11 mouse cellular contexts compared by ENCODE assay signal in genomic region chr5:96176879-96177358, GRCm38 (mm10). TPM values are rescaled to one million over a fixed set of nuclear protein-coding genes. Genes with fewer than 3 reads are reported as not detected.
DNase-seq lines count a peak whose midpoint lies in the region; ATAC-seq and TF ChIP-seq lines count a peak whose summit lies in the region.
"Had no signal": no experiment of that assay in that cellular context is flagged by ENCODE, and none has a peak within 500 bp of the region (broad histone marks: within the 10 kb centered on the region; RNA-seq: fewer than 3 reads in every experiment).

No protein-coding gene starts in this region.

- no peaks in the 10 kb centered on the region for H3K27me3 ChIP-seq in liver, adult 2 months (ENCODE audit: control insufficient read depth, insufficient read depth, low read length)
- no peaks in the 10 kb centered on the region for H3K27me3 ChIP-seq in liver, embryonic 11.5 days (replicated peaks; ENCODE audit: control insufficient read depth, insufficient read depth, low read length)
- no peaks in the 10 kb centered on the region; the same call in 1 of the 2 replicates for H3K27me3 ChIP-seq in G1E (ENCODE audit: insufficient read depth, low read length)
- H3K27me3 ChIP-seq in forebrain, embryonic 12.5 days = no peaks in the 10 kb centered on the region

- no peak overlapping the region for H3K4me3 ChIP-seq in liver, adult 2 months (ENCODE audit: insufficient read depth, low read depth, low read length)
- H3K4me3 ChIP-seq in liver, embryonic 11.5 days (ENCODE audit: low read depth, low read length) = no peak overlapping the region
- no peak overlapping the region for H3K4me3 ChIP-seq in G1E (ENCODE audit: low read depth, low read length)
- no peak overlapping the region for H3K4me3 ChIP-seq in cortical plate, adult 2 months (ENCODE audit: insufficient read depth, low read length)
- H3K4me3 ChIP-seq in forebrain, embryonic 12.5 days (replicated peaks) = no peak overlapping the region

- no peak for TF ChIP-seq POLR2A in liver, adult 2 months (IDR thresholded peaks at IDR 0.05; ENCODE audit: extremely low read depth, insufficient read depth, low read length)
- TF ChIP-seq POLR2A in cortical plate, adult 2 months (IDR thresholded peaks at IDR 0.05; ENCODE audit: extremely low read depth, insufficient read depth, low read length) = no peak

- no peak overlapping the region for H3K27ac ChIP-seq in liver, adult 2 months (replicated peaks; ENCODE audit: insufficient read depth, low read depth, low read length)
- no peak overlapping the region for H3K27ac ChIP-seq in liver, embryonic 11.5 days (ENCODE audit: low read depth, low read length)
- H3K27ac ChIP-seq in cortical plate, adult 2 months (ENCODE audit: insufficient read depth, low read length) = peak overlapping the region; percentile 37; the same call in 1 of the 2 replicates
- H3K27ac ChIP-seq in forebrain, embryonic 12.5 days = no peak overlapping the region

- H3K9me3 ChIP-seq in liver, embryonic 11.5 days (ENCODE audit: control insufficient read depth, low read length) = no peaks in the 10 kb centered on the region
- no peaks in the 10 kb centered on the region for H3K9me3 ChIP-seq in G1E (replicated peaks)
- H3K9me3 ChIP-seq in forebrain, embryonic 12.5 days = no peaks in the 10 kb centered on the region

- H3K9ac ChIP-seq in liver, adult 2 months (ENCODE audit: low read depth, low read length) = no peak overlapping the region
- H3K9ac ChIP-seq in liver, embryonic 11.5 days (ENCODE audit: low read depth, low read length) = no peak overlapping the region
- no peak overlapping the region for H3K9ac ChIP-seq in forebrain, embryonic 12.5 days

- TF ChIP-seq CTCF in liver, adult 2 months (IDR thresholded peaks at IDR 0.05; ENCODE audit: low read depth, low read length) = no peak
- TF ChIP-seq CTCF in G1E (IDR thresholded peaks at IDR 0.05; ENCODE audit: low read depth, low read length) = no peak
- TF ChIP-seq CTCF in cortical plate, adult 2 months (IDR thresholded peaks at IDR 0.05; ENCODE audit: extremely low read depth, insufficient read depth, low read length) = no peak

- H3K36me3 ChIP-seq in liver, adult 2 months (ENCODE audit: control insufficient read depth, insufficient read depth, low read length) = no peaks in the 10 kb centered on the region
- no peaks in the 10 kb centered on the region for H3K36me3 ChIP-seq in liver, embryonic 11.5 days (ENCODE audit: control insufficient read depth, insufficient read depth, low read length)
- H3K36me3 ChIP-seq in G1E (replicated peaks) = no peaks in the 10 kb centered on the region
- no peaks in the 10 kb centered on the region for H3K36me3 ChIP-seq in forebrain, embryonic 12.5 days (replicated peaks)

- DNase-seq in liver, adult 2 months (ENCODE audit: extremely low read depth, low read depth, low spot score) = peak; percentile 20
- no peak for DNase-seq in liver, embryonic 11.5 days (ENCODE audit: low spot score)
- peak; percentile 27 for DNase-seq in G1E (ENCODE audit: low spot score)
- no peak for DNase-seq in retina, postnatal 1 day
- no peak for DNase-seq in spleen, postnatal 36 days (ENCODE audit: low spot score in 2 of 2)
- DNase-seq: cerebellum, adult 2 months; right cerebral cortex, postnatal 14 days had no signal

- H3K4me1 ChIP-seq in liver, adult 2 months (ENCODE audit: control insufficient read depth, insufficient read depth, low read length) = no peaks in the 10 kb centered on the region
- no peaks in the 10 kb centered on the region for H3K4me1 ChIP-seq in liver, embryonic 11.5 days (replicated peaks; ENCODE audit: control insufficient read depth, insufficient read depth, low read length)
- peaks cover 18% of the 10 kb centered on the region for H3K4me1 ChIP-seq in G1E (ENCODE audit: insufficient read depth, low read depth, low read length)
- H3K4me1 ChIP-seq in cortical plate, adult 2 months (ENCODE audit: control insufficient read depth, insufficient read depth, low read length) = no peaks in the 10 kb centered on the region
- H3K4me1 ChIP-seq in forebrain, embryonic 12.5 days = no peaks in the 10 kb centered on the region

- H3K4me2 ChIP-seq in liver, embryonic 11.5 days = no peak overlapping the region
- H3K4me2 ChIP-seq in forebrain, embryonic 12.5 days = no peak overlapping the region

- H3K79me2 ChIP-seq in liver, adult 2 months (ENCODE audit: control insufficient read depth, insufficient read depth, low read length) = no peaks in the 10 kb centered on the region

- ATAC-seq in liver, embryonic 11.5 days (replicated peaks; ENCODE audit: low FRiP score) = no peak
- peak; percentile 70 for ATAC-seq in G1E (ENCODE audit: extremely low read depth, insufficient number of reproducible peaks, low FRiP score, poor library complexity, severe bottlenecking)
- ATAC-seq in megakaryocyte progenitor cell, adult 5-6 weeks (replicated peaks; ENCODE audit: poor library complexity) = peak; percentile 100
- ATAC-seq in forebrain, embryonic 12.5 days (ENCODE audit: low FRiP score) = no peak
- ATAC-seq: midbrain, embryonic 16.5 days had no signal

- 76% methylated on average over 11 of the region's 11 CpGs for WGBS in liver, adult 2 months
- 60% methylated on average over 11 of the region's 11 CpGs for WGBS in liver, embryonic 11.5 days
- whole genome bisulfite sequencing in forebrain, embryonic 12.5 days = 81% methylated on average over 11 of the region's 11 CpGs

RNA-seq across cellular contexts. Expression of gene Cnot6l, which starts 12.9 kb away (rescaled TPM):
- total RNA-seq in liver, adult 2 months (2014; rRNA removed) = 22.9 and 24.7 TPM in 2 replicates
- 3.5 and 3.7 TPM in 2 replicates for polyA plus RNA-seq in liver, adult 2 months (2012; rRNA removed)
- polyA plus RNA-seq in liver, embryonic 11.5 days (2014; fragmentation: Nextera tagmentation; extraction: Ambion mirVana) = 9.6 and 11.5 TPM in 2 replicates
- total RNA-seq in G1E (2014; fragmentation: Nextera tagmentation) = 190 and 198 TPM in 2 replicates
- 111 and 141 TPM in 2 replicates for total RNA-seq in G1E (2017)
- polyA plus RNA-seq in G1E (2012) = 6.0 and 6.8 TPM in 2 replicates
- polyA plus RNA-seq in cortical plate, adult 2 months (2012; rRNA removed) = 14.0 and 14.8 TPM in 2 replicates
- total RNA-seq in megakaryocyte progenitor cell, adult 5-6 weeks (2015) = 98.5 and 108 TPM in 2 replicates
- 43.9 and 67.9 TPM in 2 replicates for total RNA-seq in megakaryocyte progenitor cell, adult 5-6 weeks (2017)
- polyA plus RNA-seq in forebrain, embryonic 12.5 days (2016; fragmentation: Nextera tagmentation; extraction: Ambion mirVana) = 13.8 and 16.6 TPM in 2 replicates

RNA-seq across cellular contexts. Expression of gene Mrpl1, which starts 32.4 kb away (rescaled TPM):
- total RNA-seq in liver, adult 2 months (2014; rRNA removed) = 20.3 and 20.6 TPM in 2 replicates
- 4.0 and 5.1 TPM in 2 replicates for polyA plus RNA-seq in liver, adult 2 months (2012; rRNA removed)
- 31.0 and 33.0 TPM in 2 replicates for polyA plus RNA-seq in liver, embryonic 11.5 days (2014; fragmentation: Nextera tagmentation; extraction: Ambion mirVana)
- total RNA-seq in G1E (2014; fragmentation: Nextera tagmentation) = 42.5 and 46.2 TPM in 2 replicates
- total RNA-seq in G1E (2017) = 41.9 and 50.9 TPM in 2 replicates
- 2.6 and 3.1 TPM in 2 replicates for polyA plus RNA-seq in G1E (2012)
- polyA plus RNA-seq in cortical plate, adult 2 months (2012; rRNA removed) = 9.0 and 9.1 TPM in 2 replicates
- 34.5 and 41.4 TPM in 2 replicates for total RNA-seq in megakaryocyte progenitor cell, adult 5-6 weeks (2015)
- total RNA-seq in megakaryocyte progenitor cell, adult 5-6 weeks (2017) = 48.3 and 69.1 TPM in 2 replicates
- polyA plus RNA-seq in forebrain, embryonic 12.5 days (2016; fragmentation: Nextera tagmentation; extraction: Ambion mirVana) = 22.0 and 22.3 TPM in 2 replicates

Comparison
In these comparisons a context has a peak if more than half of its experiments do, and no peak if none do; other contexts are left out.
1. DNase-seq: peak in liver, adult 2 months (single experiment) and G1E (single experiment); none in liver, embryonic 11.5 days (single experiment), retina, postnatal 1 day (single experiment) and spleen, postnatal 36 days (0 of 2).
2. ATAC-seq: peak in G1E (single experiment) and megakaryocyte progenitor cell, adult 5-6 weeks (single experiment); none in liver, embryonic 11.5 days (single experiment) and forebrain, embryonic 12.5 days (single experiment).